Mouse (Mus musculus): ENCODE measurements around the gene Gnat2.
A peak's percentile ranks its signal among the peaks of the same experiment; 100 is the strongest.

Gene Gnat2

DNA sequence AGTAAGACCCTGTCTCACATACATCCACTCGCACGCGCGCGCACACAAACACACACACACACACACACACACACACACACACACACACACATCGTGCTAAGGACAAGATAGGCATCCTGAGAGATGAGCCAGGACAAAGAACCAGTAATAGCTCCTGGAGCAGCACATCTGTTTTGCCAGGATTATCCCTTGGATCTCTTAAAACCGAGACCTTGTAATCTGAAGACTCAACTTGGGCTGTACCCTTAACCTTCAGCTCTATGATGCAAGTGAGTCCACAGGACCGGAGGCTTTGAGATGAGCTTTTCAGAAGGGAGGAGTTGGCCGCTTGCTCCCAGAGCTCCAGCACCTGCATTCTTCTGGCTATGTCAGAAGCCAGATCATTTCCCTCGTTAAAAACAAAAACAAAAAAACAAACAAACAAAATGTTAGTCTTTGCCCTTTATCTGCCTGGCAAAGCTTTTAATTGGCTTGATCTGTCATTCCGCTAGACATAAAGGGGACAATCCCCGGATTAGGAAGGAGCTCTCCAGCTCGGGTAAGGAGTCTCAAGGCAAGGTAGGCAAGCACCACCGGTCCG lies at the start of gene Gnat2:
TSS of gene Gnat2 (plus strand) at position 254 of the 580 bp plus-strand sequence.
- no peak for DNase-seq

DNA sequence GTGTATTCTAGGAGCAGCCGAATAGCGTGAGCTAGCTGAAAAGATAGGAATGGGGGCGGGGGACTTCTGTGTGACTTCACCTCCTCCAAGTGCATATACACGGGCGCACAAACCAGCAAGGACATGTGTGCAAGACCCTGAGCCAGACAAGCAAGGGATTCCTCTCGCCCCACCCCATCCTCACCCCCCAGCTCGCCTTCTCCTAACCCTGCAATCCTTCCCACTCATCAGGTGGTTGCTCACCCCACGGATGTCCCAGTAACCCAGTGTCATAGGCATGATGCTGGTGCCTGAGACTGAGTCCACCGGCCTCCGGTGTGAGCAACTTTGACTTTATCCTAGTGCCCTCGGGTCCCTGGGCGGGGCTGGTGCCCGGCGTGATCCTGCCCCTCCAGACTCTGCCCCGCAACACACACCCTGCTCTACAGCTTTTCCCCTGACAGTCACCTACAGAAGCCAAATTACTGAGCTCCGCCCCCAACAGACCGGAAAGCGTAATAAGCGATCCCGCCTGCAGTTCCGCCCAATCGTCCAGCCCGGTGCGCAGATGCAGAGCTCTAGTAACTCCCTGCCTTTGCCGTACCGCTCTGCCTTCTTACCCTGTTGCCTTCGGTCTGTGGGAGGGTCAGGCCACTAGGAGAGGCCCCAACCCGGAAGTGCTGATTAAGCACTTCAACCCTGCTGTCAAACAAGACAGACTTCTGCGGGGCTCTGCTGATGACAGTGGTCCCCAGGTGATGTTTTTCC lies 48.0 kb upstream of the Gnat2 start, which contains the start of gene Gstm4:
TSS of gene Gstm4 (minus strand) at position 501 of the 747 bp plus-strand sequence.
- peak; percentile 93 to 94 for DNase-seq

DNA sequence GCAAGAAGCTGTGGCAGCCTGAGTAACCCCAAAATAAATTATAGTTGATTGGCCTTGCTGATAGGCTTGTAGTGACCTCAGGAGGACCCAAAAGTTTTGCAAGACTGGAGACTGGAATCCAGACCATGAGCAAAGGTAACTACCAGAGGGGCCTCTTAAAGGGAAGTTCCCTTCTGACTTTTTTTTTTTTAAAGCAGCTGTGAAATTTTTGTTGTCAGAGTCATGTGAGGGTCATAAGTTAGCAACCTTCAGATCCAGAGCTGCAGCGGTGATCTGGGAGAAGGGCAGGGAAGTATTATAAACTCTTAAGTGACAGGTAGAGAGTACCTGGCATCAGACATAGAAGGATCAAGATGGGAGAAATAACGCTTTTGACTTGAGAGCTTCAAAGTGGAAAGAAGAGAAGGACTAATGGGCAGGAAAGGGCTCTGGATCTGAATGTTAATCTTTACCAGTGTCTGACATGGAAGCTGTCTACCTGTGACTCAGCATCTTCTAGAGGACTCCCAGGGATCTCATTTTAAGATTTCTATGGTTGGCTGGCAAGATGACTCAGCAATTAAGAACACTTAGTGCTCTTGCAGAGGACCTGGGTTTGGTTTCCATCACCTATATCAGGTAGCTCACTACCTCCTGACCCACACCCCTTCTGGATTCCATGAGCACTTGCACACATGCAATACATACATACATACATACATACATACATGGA lies 45.5 kb upstream of the Gnat2 start:
- DNase-seq, result no peak

DNA sequence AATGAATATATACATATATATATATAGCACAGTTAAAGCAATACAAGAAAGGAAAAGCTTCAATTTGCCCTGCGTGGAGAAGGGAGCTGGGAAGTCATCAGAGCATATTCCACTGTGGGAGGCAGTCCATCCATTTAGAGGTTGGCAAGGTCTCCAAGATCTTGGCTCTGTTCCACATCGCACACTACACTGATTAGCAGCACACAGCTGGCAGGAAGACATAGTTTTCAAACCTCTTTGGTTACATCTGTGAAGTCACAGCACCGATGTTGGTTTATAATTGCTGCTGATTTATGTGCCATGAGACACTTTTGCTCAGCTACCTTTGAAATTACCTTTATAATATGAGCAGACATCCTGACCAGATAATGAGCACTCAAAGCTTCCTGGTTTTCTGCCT lies 44.3 kb upstream of the Gnat2 start:
- no peak for DNase-seq

DNA sequence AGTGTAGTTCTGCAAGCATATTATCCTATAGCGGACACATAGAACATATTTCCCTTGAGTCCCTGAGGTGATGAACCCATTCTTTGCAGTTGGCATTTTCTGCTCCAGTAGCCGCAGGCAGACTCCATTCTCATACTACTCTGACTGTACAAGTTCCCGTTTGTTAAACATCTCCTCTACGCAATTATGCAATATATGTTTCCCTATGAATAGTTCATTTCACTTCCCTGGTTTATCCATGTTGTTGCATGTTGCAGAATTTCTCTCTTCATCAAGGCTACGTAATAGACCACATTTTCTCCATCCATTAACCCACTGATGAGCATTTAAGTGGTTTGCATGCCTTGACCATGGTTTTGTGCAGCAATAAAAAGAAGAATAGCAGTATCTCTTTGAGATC lies 42.1 kb upstream of the Gnat2 start:
- DNase-seq, result no peak

DNA sequence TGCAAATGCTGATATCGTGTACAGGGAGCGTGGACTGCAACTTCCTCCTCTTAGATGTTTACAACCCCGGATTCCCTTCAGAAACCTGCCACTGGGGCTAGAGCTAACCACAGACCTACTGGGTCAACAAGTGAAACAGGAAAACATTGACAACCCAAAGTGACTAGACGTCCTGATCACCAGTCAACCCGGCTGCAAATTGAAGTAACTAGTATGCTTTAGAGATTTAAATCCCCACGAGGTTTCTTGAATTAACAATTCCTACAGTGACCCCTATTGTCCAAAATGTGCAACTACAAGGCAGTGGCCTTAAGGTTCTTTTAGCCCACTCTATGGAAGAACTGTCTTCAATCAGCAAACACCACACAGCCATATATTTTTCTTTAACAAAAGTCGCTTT lies 31.2 kb upstream of the Gnat2 start:
- DNase-seq, result peak; percentile 63 to 76

DNA sequence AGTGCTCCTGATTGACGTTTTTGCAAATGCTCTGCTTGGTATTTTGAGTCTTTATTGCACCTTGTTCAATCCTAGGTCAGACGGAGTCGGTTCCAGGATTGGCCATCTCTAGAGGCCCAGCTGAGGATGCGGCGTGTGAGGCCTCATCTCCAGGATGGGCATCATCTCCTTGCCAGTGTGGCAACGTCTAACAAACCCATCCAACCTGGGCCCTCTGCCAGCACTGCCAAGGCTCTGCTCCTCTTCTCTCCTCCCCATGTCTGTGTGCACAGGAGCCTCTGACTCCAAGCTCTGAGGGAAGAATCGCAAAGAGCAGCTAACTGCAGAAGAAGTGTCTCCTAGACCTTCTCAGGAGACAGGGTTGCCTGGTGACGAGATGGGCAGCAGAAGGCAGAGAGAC lies 29.9 kb upstream of the Gnat2 start:
- no peak for DNase-seq

DNA sequence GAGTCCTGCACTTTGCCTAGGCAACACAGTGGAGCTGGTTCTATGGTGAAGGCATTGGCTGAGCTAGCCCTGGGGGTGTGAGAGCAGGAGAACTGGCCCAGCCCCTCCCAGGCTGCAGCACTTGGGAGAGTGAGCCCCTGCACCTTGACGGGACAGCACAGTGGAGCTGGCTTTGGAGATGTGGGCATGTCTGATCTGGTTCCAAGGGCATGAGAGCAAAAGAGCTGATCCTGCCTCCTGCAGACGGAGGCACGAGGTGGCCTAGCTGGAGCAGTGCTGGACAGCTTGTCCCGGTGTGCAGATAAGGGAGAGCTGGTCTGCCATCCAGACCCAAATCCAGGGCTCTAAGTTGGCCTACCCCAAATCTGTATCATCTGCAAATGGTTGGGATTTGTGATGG lies 27.9 kb upstream of the Gnat2 start:
- DNase-seq, result no peak

DNA sequence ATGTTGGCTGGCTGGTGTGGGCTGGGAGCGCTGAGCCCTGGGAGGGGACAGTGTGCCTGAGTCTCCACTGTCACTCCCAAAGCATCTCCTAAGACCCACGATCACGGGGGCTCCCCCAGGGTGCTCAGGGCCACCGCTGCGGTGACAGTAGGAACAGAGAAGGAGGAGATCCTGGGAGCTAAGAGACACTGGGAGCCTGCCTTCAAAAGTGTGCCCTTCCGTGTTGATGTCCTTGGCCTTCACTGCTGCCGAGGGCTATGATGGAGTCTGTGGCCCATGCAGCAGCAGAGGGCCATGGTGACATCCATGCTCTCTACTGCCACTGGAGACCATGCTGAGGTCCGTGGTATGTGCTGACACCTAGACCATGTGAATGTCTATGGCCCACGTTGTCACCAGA lies 27.0 kb upstream of the Gnat2 start:
- no peak for DNase-seq

DNA sequence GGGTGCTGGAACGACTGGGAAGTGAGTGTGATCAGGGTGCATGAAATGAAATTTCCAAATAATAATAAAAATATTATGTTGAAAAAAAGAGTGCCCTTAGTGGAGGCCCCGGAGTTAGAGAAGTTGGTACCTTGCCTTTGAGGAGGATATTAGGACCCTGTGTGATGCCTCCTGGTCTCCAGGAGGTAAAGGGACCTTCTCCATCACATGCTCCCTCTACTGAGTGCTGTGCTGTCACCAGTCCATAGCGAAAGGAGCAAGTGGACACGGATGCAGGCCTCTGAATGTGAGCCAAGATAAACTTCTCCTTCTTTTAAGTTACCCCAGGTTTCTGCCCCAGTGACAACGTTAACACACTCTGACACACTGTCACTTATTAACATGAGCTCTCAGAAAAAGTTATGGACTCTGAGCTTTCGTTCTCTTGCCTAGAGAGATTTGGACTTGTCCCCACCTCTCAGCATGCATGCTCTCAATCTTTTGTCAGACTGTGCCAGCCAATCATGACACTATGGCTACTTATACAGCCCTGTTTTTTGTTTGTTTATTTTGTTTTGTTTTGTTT lies 25.1 kb upstream of the Gnat2 start:
- DNase-seq, result peak; percentile 59 to 83

DNA sequence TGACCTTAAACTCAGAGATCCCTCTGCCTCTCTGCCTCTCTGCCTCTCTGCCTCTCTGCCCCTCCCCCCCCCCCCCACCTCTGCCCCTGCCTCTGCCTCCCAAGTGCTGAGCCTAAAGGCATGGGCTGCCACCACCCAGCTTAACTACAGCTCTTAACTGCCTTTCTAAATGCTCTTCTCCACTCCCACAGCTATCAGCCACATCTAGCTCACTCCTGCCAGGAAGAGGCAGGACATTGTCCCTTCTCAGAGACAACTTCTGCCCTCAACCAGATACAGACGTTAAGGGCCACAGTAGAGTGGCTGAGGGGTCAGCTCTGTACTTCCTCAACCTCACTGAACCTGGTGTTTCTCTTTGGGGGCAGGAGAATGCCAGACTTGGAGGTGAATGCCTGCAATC lies 23.8 kb upstream of the Gnat2 start:
- no peak for DNase-seq

DNA sequence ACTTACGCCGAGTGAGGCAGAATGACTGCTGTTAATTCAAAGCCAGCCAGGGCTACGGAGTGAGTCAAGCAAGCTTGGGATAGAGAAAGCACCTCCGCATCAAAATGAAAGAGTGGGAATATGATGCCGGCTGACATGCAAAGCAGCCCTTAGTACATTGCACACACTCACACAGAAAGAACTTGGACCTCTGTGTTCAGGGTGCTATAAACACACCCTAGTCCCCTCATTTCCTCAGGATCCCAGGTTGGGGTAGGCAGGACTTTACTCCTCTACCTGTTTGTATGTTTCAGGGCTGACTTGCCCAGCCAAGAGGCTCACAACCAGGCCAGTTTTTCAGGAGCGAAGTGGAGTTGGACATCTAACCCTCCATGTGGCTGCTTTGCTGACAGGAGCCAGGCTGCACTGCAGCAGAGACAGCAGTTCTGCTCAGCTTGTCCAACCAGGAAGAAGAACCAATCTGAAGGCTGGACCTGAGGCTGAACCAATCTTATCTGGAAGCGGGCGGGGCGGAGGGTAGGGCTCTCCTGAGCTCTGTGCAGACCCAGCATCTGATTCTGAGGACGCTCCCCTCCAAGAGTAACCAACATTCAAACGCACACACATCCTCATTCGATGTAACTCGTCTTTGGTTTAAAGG lies 23.2 kb upstream of the Gnat2 start:
- peak; percentile 80 to 82 for DNase-seq

DNA sequence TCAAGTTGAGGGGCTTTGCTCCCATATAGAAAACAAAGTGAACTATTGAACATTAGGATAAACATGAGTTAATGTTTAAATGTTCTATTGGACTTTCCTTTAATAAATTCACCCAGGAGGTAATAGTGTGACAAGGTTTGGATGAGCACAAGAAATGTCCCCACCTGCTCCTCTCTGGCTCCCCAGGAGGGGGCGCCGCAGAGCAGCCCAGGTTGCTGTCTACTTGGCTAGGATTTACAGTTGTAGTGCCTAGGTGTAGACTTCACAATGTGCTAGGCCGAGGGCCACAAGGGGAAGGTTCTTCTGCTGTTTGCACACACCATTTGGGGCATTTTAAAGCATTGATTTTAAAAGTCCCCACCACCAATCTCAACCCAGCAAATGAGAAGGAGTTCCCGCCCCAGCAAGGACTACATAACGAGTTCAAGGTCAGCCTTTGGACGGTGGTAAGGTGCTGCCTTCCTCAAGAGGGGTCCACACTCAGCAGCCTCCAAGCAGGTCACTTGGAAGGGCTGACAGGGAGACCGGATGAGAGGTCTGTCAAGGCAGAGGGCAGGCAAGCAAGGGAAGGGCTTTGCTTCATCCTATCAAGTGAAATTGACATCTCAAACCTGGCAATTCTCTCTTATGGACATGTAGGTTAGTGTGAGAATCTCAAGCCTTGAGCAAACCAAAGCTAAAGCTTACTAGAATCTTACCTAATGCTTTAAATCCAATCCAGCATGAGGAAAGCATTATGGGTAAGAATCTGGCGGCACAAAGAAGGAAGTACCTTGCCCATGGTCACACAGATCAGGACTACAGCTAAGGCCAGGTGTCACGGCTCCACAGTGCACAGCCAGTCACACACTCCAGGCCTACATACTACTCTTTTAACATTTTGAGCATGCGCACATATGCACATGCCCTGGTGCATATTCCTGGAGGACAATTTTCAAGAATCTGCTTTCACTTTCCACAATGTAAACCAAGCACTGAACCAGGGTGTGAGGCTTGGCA lies 22.0 kb upstream of the Gnat2 start:
- DNase-seq, result peak; percentile 85 to 91

DNA sequence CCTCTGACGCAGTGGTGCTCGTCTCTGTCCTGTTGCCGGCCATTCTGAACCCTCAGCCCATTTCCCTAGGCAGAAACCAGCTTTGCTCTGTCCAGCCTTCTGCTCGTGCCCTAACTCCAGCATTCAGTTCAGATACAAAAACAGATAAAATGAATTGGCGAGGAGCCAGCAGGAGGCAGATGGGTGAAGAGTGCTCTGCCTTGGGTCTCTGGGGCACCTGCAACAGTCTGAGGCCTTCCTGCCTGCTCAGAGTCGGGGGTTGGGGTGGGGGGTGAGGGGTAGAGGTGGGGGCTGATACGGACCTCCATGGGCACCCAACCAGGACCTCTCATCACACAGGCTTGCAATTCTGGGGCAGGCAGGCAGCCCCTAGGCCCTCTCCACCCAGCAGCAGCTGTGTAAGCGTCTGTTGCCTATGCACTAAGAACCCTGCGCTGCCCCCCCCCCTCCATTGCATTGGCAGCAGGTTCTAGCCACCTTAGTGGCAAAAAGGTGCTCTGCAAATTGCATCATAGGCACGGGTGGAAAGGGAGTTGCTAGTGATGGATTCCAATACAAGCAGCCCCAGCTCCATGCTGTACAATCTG lies 19.5 kb upstream of the Gnat2 start:
- no peak for DNase-seq

DNA sequence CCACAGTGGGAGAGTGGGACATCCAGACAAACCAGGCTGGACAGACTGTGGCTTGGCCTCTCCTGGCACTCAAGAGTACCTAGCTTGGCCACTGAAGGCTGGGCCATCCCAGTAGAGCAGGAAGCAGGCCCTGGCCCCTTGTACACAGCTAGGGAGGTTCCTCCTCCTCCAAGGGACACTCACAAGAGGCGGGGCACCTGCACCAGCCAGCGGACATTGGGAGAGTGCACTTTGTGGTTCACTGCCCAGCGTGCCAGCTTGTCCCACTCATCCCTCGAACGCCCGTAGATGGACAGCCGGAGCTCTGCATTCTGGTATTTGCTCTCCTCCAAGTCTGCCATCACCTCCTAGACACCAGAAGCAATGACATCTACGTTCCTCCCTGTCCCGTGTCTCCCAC lies 15.8 kb upstream of the Gnat2 start:
- DNase-seq, result peak; percentile 59 to 74

DNA sequence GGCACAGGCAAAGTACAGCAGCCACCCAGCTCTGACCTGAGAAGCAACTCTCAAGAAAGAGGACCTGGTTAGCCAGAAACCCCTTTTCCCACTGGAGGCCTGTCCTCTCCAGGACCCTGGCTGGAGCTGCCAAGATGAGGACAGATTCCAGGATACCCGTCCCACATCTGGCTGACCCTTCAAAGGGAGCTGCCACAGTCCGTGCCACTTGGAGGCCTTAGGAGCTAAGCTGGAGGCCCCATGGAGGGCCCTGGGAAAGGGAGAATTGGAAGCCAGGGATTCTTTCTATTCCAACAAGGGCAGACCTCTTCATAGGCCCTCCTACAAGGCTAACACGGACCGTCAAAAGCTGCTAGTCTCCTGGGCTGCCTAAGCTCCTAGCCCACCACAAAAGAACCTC lies 10.9 kb upstream of the Gnat2 start:
- no peak for DNase-seq

DNA sequence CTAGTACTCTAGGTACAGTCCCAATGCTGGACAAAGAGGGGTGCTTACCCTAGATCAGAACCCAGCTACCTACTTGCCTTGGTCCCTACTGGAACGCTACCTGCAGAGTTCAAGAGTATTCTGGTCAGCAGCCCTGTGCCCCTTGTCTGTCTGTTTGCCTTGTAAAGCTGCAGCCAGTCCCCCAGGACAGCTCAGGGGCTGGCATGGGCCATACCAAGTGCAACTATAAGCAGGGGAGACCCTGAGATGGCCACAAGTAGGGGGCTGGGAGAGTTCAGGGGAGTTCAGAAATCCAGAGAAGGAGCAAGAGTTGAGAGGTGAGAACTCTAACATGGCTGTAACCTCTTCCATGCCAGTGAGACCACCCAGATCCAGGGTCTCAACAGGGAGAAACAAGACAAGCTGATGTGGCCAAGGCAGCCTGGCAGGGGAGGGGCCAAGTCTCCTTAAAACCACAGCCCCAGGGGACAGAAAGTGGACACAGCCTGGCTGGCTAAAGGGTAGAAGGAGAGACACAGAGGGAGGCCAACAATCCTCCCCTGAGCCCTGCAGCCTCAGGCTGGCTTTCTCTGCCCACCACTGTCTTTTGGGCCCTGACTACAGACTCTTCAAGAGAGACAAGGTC lies 10.2 kb upstream of the Gnat2 start:
- no peak for DNase-seq

DNA sequence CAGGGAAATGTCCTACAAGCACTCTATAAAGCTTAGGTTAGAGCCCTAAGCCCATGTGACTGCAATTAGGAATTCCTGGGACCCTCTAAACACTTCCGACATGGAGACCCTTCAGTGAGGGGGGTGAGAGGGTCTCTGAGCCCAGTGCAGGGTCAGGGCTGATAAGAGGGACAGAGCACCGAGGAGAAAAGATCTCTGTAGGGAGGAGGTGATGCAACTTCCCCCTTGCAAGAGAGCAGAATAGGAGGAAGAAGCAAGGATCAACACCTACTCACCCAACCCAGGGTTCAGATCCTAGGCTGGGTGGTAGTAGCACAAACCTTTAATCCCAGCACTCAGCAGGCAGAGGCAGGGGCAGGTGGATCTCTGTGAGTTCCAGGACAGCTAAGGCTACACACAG lies 9.4 kb upstream of the Gnat2 start:
- DNase-seq, result no peak

DNA sequence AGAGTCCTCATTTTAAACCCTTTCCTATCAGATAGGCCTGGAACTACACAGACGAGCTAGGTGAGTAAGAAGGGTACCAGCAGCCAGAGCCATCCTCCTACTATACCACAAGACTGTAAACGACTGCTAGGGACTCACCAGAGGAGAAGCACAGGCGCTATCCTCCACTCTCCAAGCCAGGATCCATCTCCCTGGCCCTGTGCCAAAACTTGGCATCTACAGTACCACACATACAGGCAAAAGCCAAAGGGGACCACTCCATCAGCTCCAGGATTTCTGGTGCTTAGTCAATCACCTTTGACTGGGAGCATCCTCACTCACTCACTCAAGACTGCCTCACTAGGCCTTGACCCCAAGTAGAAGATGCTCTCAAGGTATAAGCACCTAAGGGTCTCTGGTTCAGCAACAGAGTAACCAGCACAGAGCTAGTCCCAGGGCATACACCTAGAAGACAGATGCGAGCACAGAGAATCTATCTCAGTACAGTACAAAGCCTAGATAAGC lies 8.6 kb upstream of the Gnat2 start:
- DNase-seq, result peak in 1 of 2 experiments; percentile 43

DNA sequence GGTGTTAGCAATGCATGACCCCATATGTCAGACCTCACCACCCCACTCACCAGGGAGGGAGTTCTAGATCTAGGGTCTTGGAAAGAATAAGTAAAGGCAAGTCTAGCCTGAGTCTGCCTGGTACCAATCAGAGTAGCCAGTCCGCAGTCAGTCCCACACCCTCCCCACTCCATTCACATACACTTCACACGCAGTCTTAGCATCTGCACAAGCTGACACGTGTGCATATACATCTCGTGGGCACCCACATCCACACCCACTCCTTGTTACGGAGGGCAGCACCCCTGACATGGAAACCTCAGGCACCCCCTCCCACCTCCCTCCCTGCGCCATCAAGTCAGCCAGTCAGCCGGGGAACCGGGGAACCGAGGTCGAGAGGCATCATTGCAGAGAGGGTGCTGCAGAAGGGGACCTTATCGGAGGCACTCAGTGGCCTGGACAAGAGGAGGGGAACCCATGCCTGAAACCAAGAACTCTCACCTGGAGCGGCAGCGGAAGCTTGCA lies 7.8 kb upstream of the Gnat2 start:
- DNase-seq, result no peak
